ENCODE assay signal across 24 mouse cellular contexts in genomic region chr5:80627225-80627624, GRCm38 (mm10).
DNase-seq lines count a peak whose midpoint lies in the region; ATAC-seq and TF ChIP-seq lines count a peak whose summit lies in the region.
"Had no signal": no experiment of that assay in that cellular context is flagged by ENCODE, and none has a peak within 500 bp of the region (broad histone marks: within the 10 kb centered on the region; RNA-seq: fewer than 3 reads in every experiment).

No protein-coding gene starts in this region.

- 65% methylated on average over 3 of the region's 3 CpGs for WGBS in forebrain, postnatal 0 days
- WGBS in forebrain, embryonic 11.5 days: 65% methylated on average over 3 of the region's 3 CpGs
- 73% methylated on average over 3 of the region's 3 CpGs for WGBS in midbrain, embryonic 14.5 days

- peak; percentile 5 to 6 for DNase-seq in cerebellum, postnatal 14 days
- DNase-seq in cerebellum, postnatal 4 days (ENCODE audit: low spot score in 2 of 2): no peak
- peak; percentile 6 for DNase-seq in forebrain, postnatal 0 days
- no peak for DNase-seq in forebrain, embryonic 11.5 days (ENCODE audit: low spot score)
- peak; percentile 2 to 12 for DNase-seq in layer of hippocampus, postnatal 14 days (ENCODE audit: low spot score in 2 of 2)
- no peak for DNase-seq in layer of hippocampus, postnatal 36 days
- DNase-seq in NIH3T3 (ENCODE audit: low read depth): peak; percentile 2
- no peak for DNase-seq in midbrain, embryonic 14.5 days
- DNase-seq: adrenal gland, postnatal 25 days; cerebellum, adult 11 months; cerebellum, postnatal 25 days; heart, postnatal 14 days; kidney, postnatal 4 days; liver; thymus, adult 2 months; thymus, postnatal 4 days had no signal

- no peaks in the 10 kb centered on the region for H3K4me1 ChIP-seq in forebrain, postnatal 0 days (ENCODE audit: insufficient read depth)
- no peaks in the 10 kb centered on the region for H3K4me1 ChIP-seq in forebrain, embryonic 11.5 days (replicated peaks; ENCODE audit: control insufficient read depth, insufficient read depth, low read length)
- no peaks in the 10 kb centered on the region for H3K4me1 ChIP-seq in midbrain, embryonic 14.5 days (ENCODE audit: control insufficient read depth, insufficient read depth, low read length)
- H3K4me1 ChIP-seq: heart, embryonic 13.5 days; liver, embryonic 15.5 days; neural tube, embryonic 13.5 days had no signal

- no peaks in the 10 kb centered on the region for H3K27me3 ChIP-seq in forebrain, postnatal 0 days (ENCODE audit: insufficient read depth, low read length)
- no peaks in the 10 kb centered on the region for H3K27me3 ChIP-seq in forebrain, embryonic 11.5 days (ENCODE audit: control insufficient read depth, insufficient read depth, low read length)
- H3K27me3 ChIP-seq in midbrain, embryonic 14.5 days (ENCODE audit: control insufficient read depth, insufficient read depth, low read length): no peaks in the 10 kb centered on the region
- H3K27me3 ChIP-seq: heart, embryonic 13.5 days; liver, embryonic 15.5 days; neural tube, embryonic 13.5 days had no signal

- no peak for TF ChIP-seq CTCF in forebrain, postnatal 0 days (IDR thresholded peaks at IDR 0.05; ENCODE audit: low read depth)

- no peak overlapping the region for H3K27ac ChIP-seq in forebrain, postnatal 0 days (ENCODE audit: low read depth, low read length)
- H3K27ac ChIP-seq in forebrain, embryonic 11.5 days (ENCODE audit: low read depth, low read length): no peak overlapping the region
- H3K27ac ChIP-seq in midbrain, embryonic 14.5 days (replicated peaks; ENCODE audit: low read depth, low read length): no peak overlapping the region
- H3K27ac ChIP-seq: heart, embryonic 13.5 days; liver, embryonic 15.5 days; macrophage; neural tube, embryonic 13.5 days had no signal

- no peaks in the 10 kb centered on the region for H3K9me3 ChIP-seq in forebrain, postnatal 0 days (ENCODE audit: low read length)
- H3K9me3 ChIP-seq in forebrain, embryonic 11.5 days (ENCODE audit: control insufficient read depth, low read length): no peaks in the 10 kb centered on the region
- H3K9me3 ChIP-seq in midbrain, embryonic 14.5 days (ENCODE audit: control insufficient read depth, low read length): no peaks in the 10 kb centered on the region
- H3K9me3 ChIP-seq: heart, embryonic 13.5 days; liver, embryonic 15.5 days; neural tube, embryonic 13.5 days had no signal

- no peak overlapping the region for H3K9ac ChIP-seq in forebrain, postnatal 0 days
- H3K9ac ChIP-seq in forebrain, embryonic 11.5 days (ENCODE audit: low read length): no peak overlapping the region
- no peak overlapping the region for H3K9ac ChIP-seq in midbrain, embryonic 14.5 days (replicated peaks; ENCODE audit: low read length)
- H3K9ac ChIP-seq: heart, embryonic 13.5 days; liver, embryonic 15.5 days; neural tube, embryonic 13.5 days had no signal

- H3K4me2 ChIP-seq in forebrain, postnatal 0 days (ENCODE audit: low read depth): no peak overlapping the region
- H3K4me2 ChIP-seq in forebrain, embryonic 11.5 days (ENCODE audit: low read depth, low read length, severe bottlenecking): no peak overlapping the region
- H3K4me2 ChIP-seq in midbrain, embryonic 14.5 days (ENCODE audit: low read length): no peak overlapping the region
- H3K4me2 ChIP-seq: heart, embryonic 13.5 days; liver, embryonic 15.5 days; neural tube, embryonic 13.5 days had no signal

- ATAC-seq in forebrain, postnatal 0 days: no peak
- no peak for ATAC-seq in forebrain, embryonic 11.5 days (replicated peaks; ENCODE audit: low FRiP score)
- ATAC-seq in midbrain, embryonic 14.5 days (ENCODE audit: low FRiP score, low TSS enrichment): no peak
- ATAC-seq: intestine, postnatal 0 days; lung, postnatal 0 days; midbrain, embryonic 16.5 days had no signal

- H3K36me3 ChIP-seq in forebrain, postnatal 0 days (ENCODE audit: insufficient read depth): no peaks in the 10 kb centered on the region
- no peaks in the 10 kb centered on the region for H3K36me3 ChIP-seq in forebrain, embryonic 11.5 days (ENCODE audit: control insufficient read depth, insufficient read depth, low read length)
- no peaks in the 10 kb centered on the region for H3K36me3 ChIP-seq in midbrain, embryonic 14.5 days (ENCODE audit: control insufficient read depth, insufficient read depth, low read length)
- H3K36me3 ChIP-seq: heart, embryonic 13.5 days; liver, embryonic 15.5 days; neural tube, embryonic 13.5 days had no signal

- H3K4me3 ChIP-seq in forebrain, postnatal 0 days (ENCODE audit: low read depth, low read length): no peak overlapping the region
- H3K4me3 ChIP-seq in forebrain, embryonic 11.5 days (ENCODE audit: low read depth, low read length): no peak overlapping the region
- no peak overlapping the region for H3K4me3 ChIP-seq in midbrain, embryonic 14.5 days (replicated peaks; ENCODE audit: low read depth, low read length)
- H3K4me3 ChIP-seq: heart, embryonic 13.5 days; liver, embryonic 15.5 days; myocyte; neural tube, embryonic 13.5 days had no signal

Comparison
In these comparisons a context has a peak if more than half of its experiments do, and no peak if none do; other contexts are left out.
1. DNase-seq: peak in cerebellum, postnatal 14 days (2 of 2), forebrain, postnatal 0 days (single experiment), layer of hippocampus, postnatal 14 days (2 of 2) and NIH3T3 (single experiment); none in cerebellum, postnatal 4 days (0 of 2), forebrain, embryonic 11.5 days (single experiment), layer of hippocampus, postnatal 36 days (0 of 2) and midbrain, embryonic 14.5 days (single experiment).